ENCODE assay signal across 8 mouse cellular contexts in the genomic region with DNA sequence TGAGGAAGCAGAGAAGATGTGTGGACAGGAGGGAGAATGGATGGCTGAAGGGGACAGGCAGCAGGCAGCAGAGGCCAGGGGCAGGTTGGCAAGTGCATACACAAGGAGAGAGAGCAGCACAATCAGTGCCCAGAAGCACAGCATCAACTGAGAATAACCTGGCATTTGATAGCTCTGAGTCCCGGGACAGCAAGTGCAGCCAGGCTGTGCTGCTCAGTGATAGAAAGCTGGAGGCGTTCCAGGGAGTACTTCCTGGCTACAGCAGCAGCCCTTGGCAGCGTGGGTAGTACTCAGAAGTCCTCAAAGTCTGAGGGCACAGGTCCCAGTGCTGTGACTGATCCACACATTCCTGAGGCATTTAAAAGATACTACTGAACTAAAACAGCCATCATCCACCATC.
DNase-seq lines count a peak whose midpoint lies in the region; ATAC-seq and TF ChIP-seq lines count a peak whose summit lies in the region.

No protein-coding gene starts in this region.

- WGBS in heart, embryonic 12.5 days: 23% methylated on average over 3 of the region's 3 CpGs
- WGBS in embryonic facial prominence, embryonic 14.5 days: 48% methylated on average over 3 of the region's 3 CpGs
- WGBS in intestine, postnatal 0 days: 57% methylated on average over 3 of the region's 3 CpGs

- no peak overlapping the region for H3K27ac ChIP-seq in heart, embryonic 12.5 days (ENCODE audit: poor library complexity, severe bottlenecking)
- no peak overlapping the region for H3K27ac ChIP-seq in embryonic facial prominence, embryonic 14.5 days (replicated peaks; ENCODE audit: low read depth, low read length)
- H3K27ac ChIP-seq in intestine, postnatal 0 days (ENCODE audit: low read depth, low read length): no peak overlapping the region

- DNase-seq in heart, adult 11 months: peak; percentile 98
- peak; percentile 15 for DNase-seq in MN1 (ENCODE audit: low spot score)
- DNase-seq in embryonic facial prominence, embryonic 14.5 days (ENCODE audit: low spot score): peak; percentile 80
- DNase-seq in heart, postnatal 14 days: peak; percentile 68 to 83
- peak; percentile 60 to 64 for DNase-seq in left cerebral cortex, postnatal 36 days (ENCODE audit: low spot score in 2 of 2)
- peak; percentile 91 for DNase-seq in skeletal muscle tissue, adult 2 months (ENCODE audit: low read depth, low spot score)

- peaks cover 14% of the 10 kb centered on the region for H3K4me1 ChIP-seq in heart, embryonic 12.5 days (replicated peaks)
- peaks cover 8% of the 10 kb centered on the region; the same call in 1 of the 2 replicates for H3K4me1 ChIP-seq in embryonic facial prominence, embryonic 14.5 days (ENCODE audit: control insufficient read depth, insufficient read depth, low read length)
- no peaks in the 10 kb centered on the region for H3K4me1 ChIP-seq in intestine, postnatal 0 days (replicated peaks; ENCODE audit: control insufficient read depth, insufficient read depth, low read length)

- H3K4me2 ChIP-seq in heart, embryonic 12.5 days: no peak overlapping the region
- H3K4me2 ChIP-seq in embryonic facial prominence, embryonic 14.5 days (ENCODE audit: low read depth, low read length): no peak overlapping the region
- no peak overlapping the region for H3K4me2 ChIP-seq in intestine, postnatal 0 days (replicated peaks; ENCODE audit: low read depth)

- intact Hi-C loops in heart, postnatal 14 days (cut with DNase I): no loop called here
- intact Hi-C loops in left cerebral cortex, postnatal 36 days (cut with DNase I): no loop called here

- peaks cover 9% of the 10 kb centered on the region; the same call in 1 of the 2 replicates for H3K36me3 ChIP-seq in heart, embryonic 12.5 days
- H3K36me3 ChIP-seq in embryonic facial prominence, embryonic 14.5 days (ENCODE audit: control insufficient read depth, insufficient read depth, low read length): peaks cover 7% of the 10 kb centered on the region; the same call in 1 of the 2 replicates
- H3K36me3 ChIP-seq in intestine, postnatal 0 days (ENCODE audit: control insufficient read depth, insufficient read depth): no peaks in the 10 kb centered on the region

- no peaks in the 10 kb centered on the region for H3K27me3 ChIP-seq in heart, embryonic 12.5 days (replicated peaks)
- H3K27me3 ChIP-seq in embryonic facial prominence, embryonic 14.5 days (replicated peaks; ENCODE audit: control insufficient read depth, insufficient read depth, low read length): no peaks in the 10 kb centered on the region
- H3K27me3 ChIP-seq in intestine, postnatal 0 days (replicated peaks; ENCODE audit: control insufficient read depth, insufficient read depth, low read length): no peaks in the 10 kb centered on the region

- no peak overlapping the region for H3K9ac ChIP-seq in heart, embryonic 12.5 days
- no peak overlapping the region for H3K9ac ChIP-seq in embryonic facial prominence, embryonic 14.5 days (ENCODE audit: low read depth, low read length)
- no peak overlapping the region for H3K9ac ChIP-seq in intestine, postnatal 0 days (ENCODE audit: low read depth, low read length)

- no peak for TF ChIP-seq CTCF in intestine, postnatal 0 days (IDR thresholded peaks at IDR 0.05; ENCODE audit: low read depth)

- H3K4me3 ChIP-seq in heart, embryonic 12.5 days: no peak overlapping the region
- H3K4me3 ChIP-seq in embryonic facial prominence, embryonic 14.5 days (ENCODE audit: low read depth, low read length): no peak overlapping the region
- no peak overlapping the region for H3K4me3 ChIP-seq in intestine, postnatal 0 days (ENCODE audit: low read depth, low read length)

- no peak for ATAC-seq in heart, embryonic 12.5 days (ENCODE audit: insufficient number of reproducible peaks, low FRiP score)
- ATAC-seq in embryonic facial prominence, embryonic 14.5 days (ENCODE audit: low read depth): peak; percentile 41; the same call in 1 of the 2 replicates
- no peak for ATAC-seq in intestine, postnatal 0 days

- no peaks in the 10 kb centered on the region for H3K9me3 ChIP-seq in heart, embryonic 12.5 days (replicated peaks)
- H3K9me3 ChIP-seq in embryonic facial prominence, embryonic 14.5 days (ENCODE audit: control insufficient read depth, low read length): no peaks in the 10 kb centered on the region
- H3K9me3 ChIP-seq in intestine, postnatal 0 days (ENCODE audit: control insufficient read depth): no peaks in the 10 kb centered on the region

Comparison
In these comparisons a context has a peak if more than half of its experiments do, and no peak if none do; other contexts are left out.
1. DNase-seq: peak in every context shown above with its lines; median percentile 98 in heart, adult 11 months; 91 in skeletal muscle tissue, adult 2 months; 80 in embryonic facial prominence, embryonic 14.5 days; 76 in heart, postnatal 14 days; 62 in left cerebral cortex, postnatal 36 days; 15 in MN1.